Mouse (Mus musculus) liver, embryonic 12.5 days (tissue): ENCODE data around the gene Hspb9. TPM values are rescaled to one million over a fixed set of nuclear protein-coding genes. Genes with fewer than 3 reads are reported as not detected.

Source experiments
- ATAC-seq: fragments of 200-750 bp; cut with Nextera tagmentation; 2 replicates; pipeline ENCODE4 v1.8.0; 2017; ENCODE audit warnings: moderate number of reproducible peaks, mild to moderate bottlenecking, moderate library complexity
- H3K27ac ChIP-seq: fragments of 300-500 bp; sonication (generic); 2 replicates; pipeline ENCODE4 v1.5.1; 2016; ENCODE audit warnings: mild to moderate bottlenecking
- H3K27me3 ChIP-seq: fragments of 300-500 bp; sonication (generic); replicated peaks from 2 replicates; pipeline ENCODE4 v1.6.1; 2016; ENCODE audit warnings: mild to moderate bottlenecking, moderate library complexity
- H3K36me3 ChIP-seq: fragments of 300-500 bp; sonication (generic); 2 replicates; pipeline ENCODE4 v1.6.1; 2016; ENCODE audit warnings: mild to moderate bottlenecking, moderate library complexity
- H3K4me1 ChIP-seq: fragments of 300-500 bp; sonication (generic); 2 replicates; pipeline ENCODE4 v1.6.1; 2016
- H3K4me2 ChIP-seq: fragments of 300-500 bp; sonication (generic); 2 replicates; pipeline ENCODE4 v1.6.1; 2016; ENCODE audit warnings: mild to moderate bottlenecking, moderate library complexity
- H3K4me3 ChIP-seq: fragments of 300-500 bp; sonication (generic); 2 replicates; pipeline ENCODE4 v1.5.1; 2016; ENCODE audit warnings: mild to moderate bottlenecking, moderate library complexity
- H3K9ac ChIP-seq: fragments of 300-500 bp; sonication (generic); 2 replicates; pipeline ENCODE4 v1.6.1; 2016; ENCODE audit warnings: mild to moderate bottlenecking, moderate library complexity
- H3K9me3 ChIP-seq: fragments of 300-500 bp; sonication (generic); replicated peaks from 2 replicates; pipeline ENCODE4 v1.6.1; 2016; ENCODE audit warnings: mild to moderate bottlenecking, moderate library complexity
- WGBS: fragments of 180-500 bp; shearing (Covaris S2); methylation state at CpG from one replicate; pipeline ENCODE4 v1.1.7; 2016; ENCODE audit not compliant: insufficient replicate concordance; 5-methylcytosine and 5-hydroxymethylcytosine counted together
- polyA plus RNA-seq: library from polyadenylated mRNA; unstranded; fragments of >200 nt; fragmentation: Nextera tagmentation; extraction: Ambion mirVana; gene quantifications from 2 replicates; pipeline ENCODE4 v1.2.1, GENCODE M21; 2016

The Hspb9 gene
- polyA plus RNA-seq, 1 experiment from 2014 or later: 0.33 TPM

- Histone ChIP-seq H3K27me3 (no peaks in the 10 kb centered on the region), H3K4me1 (peaks cover 58% of the 10 kb centered on the region), H3K9ac (no peak overlapping the region), H3K36me3 (peaks cover 79% of the 10 kb centered on the region), H3K27ac (peak overlapping the region; percentile 74), H3K9me3 (no peaks in the 10 kb centered on the region), H3K4me3 (no peak overlapping the region), H3K4me2 (0 out of 2 replicates have a peak overlapping the region, but pooled peaks have one; percentile 42)
- 37% methylated on average over 5 of the region's 5 CpGs for WGBS
- no peak for ATAC-seq
Observed at GRCm38 (mm10) chr11:100720345-100720744, 6.7 kb downstream of the Hspb9 start.

- no peaks in the 10 kb centered on the region for H3K9me3 ChIP-seq
- peaks cover 67% of the 10 kb centered on the region for H3K4me1 ChIP-seq
- H3K4me3 ChIP-seq: no peak overlapping the region
- 0 out of 2 replicates have a peak overlapping the region, but pooled peaks have one; percentile 42 for H3K4me2 ChIP-seq
- H3K27ac ChIP-seq: peak overlapping the region; percentile 74
- H3K27me3 ChIP-seq: no peaks in the 10 kb centered on the region
- H3K9ac ChIP-seq: peak overlapping the region; percentile 30; the same call in 1 of the 2 replicates
- ATAC-seq: no peak
- WGBS: 29% methylated on average over 4 of the region's 4 CpGs
- peaks cover 71% of the 10 kb centered on the region for H3K36me3 ChIP-seq
Observed at GRCm38 (mm10) chr11:100721254-100721653, 7.6 kb downstream of the Hspb9 start.

GRCm38 (mm10) chr11:100721776-100722492 lies 8.3 kb downstream of the Hspb9 start:
- peak; percentile 75 for ATAC-seq
- Histone ChIP-seq H3K9ac (peak overlapping the region; percentile 25), H3K27ac (peak overlapping the region; percentile 74), H3K4me3 (no peak overlapping the region), H3K27me3 (no peaks in the 10 kb centered on the region), H3K9me3 (no peaks in the 10 kb centered on the region), H3K36me3 (peaks cover 65% of the 10 kb centered on the region), H3K4me2 (peak overlapping the region; percentile 42), H3K4me1 (peaks cover 68% of the 10 kb centered on the region)
- 23% methylated on average over 8 of the region's 8 CpGs for WGBS

GRCm38 (mm10) chr11:100722493-100723028 lies 8.9 kb downstream of the Hspb9 start:
- Histone ChIP-seq H3K36me3 (peaks cover 63% of the 10 kb centered on the region), H3K4me2 (peak overlapping the region; percentile 42), H3K4me3 (no peak overlapping the region), H3K4me1 (peaks cover 74% of the 10 kb centered on the region), H3K27me3 (no peaks in the 10 kb centered on the region), H3K9ac (peak overlapping the region; percentile 24; the same call in 1 of the 2 replicates), H3K27ac (peak overlapping the region; percentile 74), H3K9me3 (no peaks in the 10 kb centered on the region)
- 33% methylated on average over 2 of the region's 2 CpGs for WGBS
- peak; percentile 22; the same call in 1 of the 2 replicates for ATAC-seq

- Histone ChIP-seq H3K4me1 (peaks cover 83% of the 10 kb centered on the region), H3K4me2 (peak overlapping the region; percentile 22; the same call in 1 of the 2 replicates), H3K4me3 (no peak overlapping the region), H3K36me3 (peaks cover 62% of the 10 kb centered on the region), H3K27me3 (no peaks in the 10 kb centered on the region), H3K9ac (no peak overlapping the region; the same call in 1 of the 2 replicates), H3K27ac (peak overlapping the region; percentile 78), H3K9me3 (no peaks in the 10 kb centered on the region)
- peak; percentile 52; the same call in 1 of the 2 replicates for ATAC-seq
- WGBS: 21% methylated on average over 5 of the region's 5 CpGs
Observed at GRCm38 (mm10) chr11:100724919-100725512, 11.4 kb downstream of the Hspb9 start.

- no peak overlapping the region for H3K4me3 ChIP-seq
- no peak overlapping the region for H3K9ac ChIP-seq
- no peaks in the 10 kb centered on the region for H3K27me3 ChIP-seq
- H3K9me3 ChIP-seq: no peaks in the 10 kb centered on the region
- no peak overlapping the region for H3K27ac ChIP-seq
- ATAC-seq: no peak
- peaks cover 58% of the 10 kb centered on the region for H3K36me3 ChIP-seq
- H3K4me1 ChIP-seq: peaks cover 83% of the 10 kb centered on the region
- WGBS: 95% methylated on average over 3 of the region's 3 CpGs
- no peak overlapping the region for H3K4me2 ChIP-seq
Observed at GRCm38 (mm10) chr11:100727201-100727600, 13.6 kb downstream of the Hspb9 start.

GRCm38 (mm10) chr11:100728601-100729000 lies 15.0 kb downstream of the Hspb9 start:
- no peak for ATAC-seq
- Histone ChIP-seq H3K4me1 (peaks cover 83% of the 10 kb centered on the region), H3K27ac (no peak overlapping the region), H3K9me3 (no peaks in the 10 kb centered on the region), H3K36me3 (peaks cover 66% of the 10 kb centered on the region), H3K4me3 (no peak overlapping the region), H3K4me2 (no peak overlapping the region), H3K27me3 (no peaks in the 10 kb centered on the region), H3K9ac (no peak overlapping the region)
- 87% methylated on average over 6 of the region's 6 CpGs for WGBS

- ATAC-seq: no peak
- 43% methylated on average over 4 of the region's 4 CpGs for WGBS
- H3K27ac ChIP-seq: no peak overlapping the region
- peaks cover 84% of the 10 kb centered on the region for H3K4me1 ChIP-seq
- H3K9me3 ChIP-seq: no peaks in the 10 kb centered on the region
- H3K9ac ChIP-seq: no peak overlapping the region
- no peak overlapping the region for H3K4me3 ChIP-seq
- H3K27me3 ChIP-seq: no peaks in the 10 kb centered on the region
- no peak overlapping the region for H3K4me2 ChIP-seq
- peaks cover 64% of the 10 kb centered on the region for H3K36me3 ChIP-seq
Observed at GRCm38 (mm10) chr11:100729976-100730375, 16.3 kb downstream of the Hspb9 start.

GRCm38 (mm10) chr11:100730477-100731205 lies 17.0 kb downstream of the Hspb9 start:
- Histone ChIP-seq H3K27ac (0 out of 2 replicates have a peak overlapping the region, but pooled peaks have one; percentile 8), H3K4me1 (peaks cover 84% of the 10 kb centered on the region)
- WGBS: 72% methylated on average over 6 of the region's 6 CpGs

GRCm38 (mm10) chr11:100735134-100735865 lies 21.6 kb downstream of the Hspb9 start:
- H3K27me3 ChIP-seq: no peaks in the 10 kb centered on the region
- H3K36me3 ChIP-seq: peaks cover 38% of the 10 kb centered on the region
- H3K9ac ChIP-seq: peak overlapping the region; percentile 99
- no peak for ATAC-seq
- H3K9me3 ChIP-seq: no peaks in the 10 kb centered on the region
- peak overlapping the region; percentile 94 for H3K27ac ChIP-seq
- H3K4me2 ChIP-seq: peak overlapping the region; percentile 96
- peaks cover 82% of the 10 kb centered on the region for H3K4me1 ChIP-seq
- 78% methylated on average over 9 of the region's 9 CpGs for WGBS
- H3K4me3 ChIP-seq: peak overlapping the region; percentile 99

More at GRCm38 (mm10) chr11:100730477-100731205, 17.0 kb downstream of the Hspb9 start:
- no peaks in the 10 kb centered on the region for H3K9me3 ChIP-seq
- H3K36me3 ChIP-seq: peaks cover 63% of the 10 kb centered on the region
- H3K27me3 ChIP-seq: no peaks in the 10 kb centered on the region
- H3K4me2 ChIP-seq: no peak overlapping the region
- H3K9ac ChIP-seq: no peak overlapping the region
- H3K4me3 ChIP-seq: no peak overlapping the region
- no peak for ATAC-seq
